Mouse (Mus musculus) spleen, adult 2 months (tissue): ENCODE measurements around the gene Cxcl10. TPM values are rescaled to one million over a fixed set of nuclear protein-coding genes. Genes with fewer than 3 reads are reported as not detected.
"Not testable (repeated sequence)": the region's sequence is repeated elsewhere in the genome, so short reads cannot be mapped to it uniquely, and the experiment has no call there.

Experiments used
- DNase-seq, 2 experiments: peaks; one replicate each; pipeline versions ENCODE4 v3.0.0 to v3.0.0-alpha.2; 2012 to 2021; ENCODE audit warnings: low spot score in 2 of 2, low read depth in 1 of 2
- H3K27ac ChIP-seq: fragments of 200-500 bp; 2 replicates; pipeline ENCODE4 v1.5.1; 2012; ENCODE audit warnings: low read length, inconsistent platforms; ENCODE audit not compliant: insufficient read depth
- H3K27me3 ChIP-seq: fragments of 200-500 bp; 2 replicates; pipeline ENCODE4 v1.6.1; 2012; ENCODE audit warnings: mild to moderate bottlenecking, moderate library complexity, low read length, inconsistent platforms; ENCODE audit not compliant: control insufficient read depth, insufficient read depth
- H3K36me3 ChIP-seq: fragments of 200-500 bp; 2 replicates; pipeline ENCODE4 v1.6.1; 2012; ENCODE audit warnings: mild to moderate bottlenecking, low read length, inconsistent platforms; ENCODE audit not compliant: control insufficient read depth, insufficient read depth
- H3K4me1 ChIP-seq: fragments of 200-500 bp; 2 replicates; pipeline ENCODE4 v1.6.1; 2011; ENCODE audit warnings: inconsistent platforms; ENCODE audit not compliant: control insufficient read depth, insufficient read depth, insufficient read length
- H3K4me3 ChIP-seq: fragments of 200-500 bp; 2 replicates; pipeline ENCODE4 v1.5.1; 2011; ENCODE audit warnings: mild to moderate bottlenecking, inconsistent platforms; ENCODE audit not compliant: insufficient read depth, insufficient read length; ENCODE audit errors: extremely low read depth
- CTCF ChIP-seq: fragments of 200-500 bp; IDR thresholded peaks from 2 replicates; pipeline ENCODE4 v1.5.1; 2011; ENCODE audit warnings: mild to moderate bottlenecking, inconsistent platforms; ENCODE audit not compliant: insufficient read depth, insufficient read length, insufficient replicate concordance; ENCODE audit errors: extremely low read depth
- POLR2A ChIP-seq: fragments of 200-500 bp; IDR thresholded peaks from 2 replicates; pipeline ENCODE4 v1.6.1; 2011; ENCODE audit warnings: low read depth, low read length, inconsistent platforms
- WGBS: fragments of 180-500 bp; shearing (Covaris S2); methylation state at CpG from one replicate; pipeline ENCODE4 v1.1.7; 2018; 5-methylcytosine and 5-hydroxymethylcytosine counted together
- polyA plus RNA-seq: library from polyadenylated mRNA; depleted of rRNA; stranded (reverse); fragments of >200 nt; gene quantifications from 2 replicates; pipeline ENCODE4 v1.2.3, GENCODE M21; 2012

The Cxcl10 gene
- polyA plus RNA-seq, 1 experiment: 33.9 TPM

GRCm38 (mm10) chr5:92363179-92363578 is 14.5 kb upstream of the Cxcl10 start:
- Histone ChIP-seq H3K27ac (no peak overlapping the region), H3K4me3 (no peak overlapping the region), H3K36me3 (no peaks in the 10 kb centered on the region), H3K4me1 (no peaks in the 10 kb centered on the region), H3K27me3 (no peaks in the 10 kb centered on the region)
- WGBS: 33% methylated on average over 4 of the region's 4 CpGs
- DNase-seq: no peak
- TF ChIP-seq CTCF: no peak
- TF ChIP-seq POLR2A: no peak

GRCm38 (mm10) chr5:92358767-92359455 is 10.2 kb upstream of the Cxcl10 start:
- TF ChIP-seq POLR2A (no peak), CTCF (no peak)
- H3K27me3 ChIP-seq: no peaks in the 10 kb centered on the region
- no peaks in the 10 kb centered on the region for H3K4me1 ChIP-seq
- H3K4me3 ChIP-seq: no peak overlapping the region
- H3K36me3 ChIP-seq: no peaks in the 10 kb centered on the region
- H3K27ac ChIP-seq: no peak overlapping the region
- no peak for DNase-seq
- 88% methylated on average over 11 of the region's 11 CpGs for WGBS

GRCm38 (mm10) chr5:92358033-92358432 is 9.3 kb upstream of the Cxcl10 start:
- TF ChIP-seq POLR2A (no peak), CTCF (no peak)
- WGBS: 30% methylated on average over 11 of the region's 12 CpGs

DNA sequence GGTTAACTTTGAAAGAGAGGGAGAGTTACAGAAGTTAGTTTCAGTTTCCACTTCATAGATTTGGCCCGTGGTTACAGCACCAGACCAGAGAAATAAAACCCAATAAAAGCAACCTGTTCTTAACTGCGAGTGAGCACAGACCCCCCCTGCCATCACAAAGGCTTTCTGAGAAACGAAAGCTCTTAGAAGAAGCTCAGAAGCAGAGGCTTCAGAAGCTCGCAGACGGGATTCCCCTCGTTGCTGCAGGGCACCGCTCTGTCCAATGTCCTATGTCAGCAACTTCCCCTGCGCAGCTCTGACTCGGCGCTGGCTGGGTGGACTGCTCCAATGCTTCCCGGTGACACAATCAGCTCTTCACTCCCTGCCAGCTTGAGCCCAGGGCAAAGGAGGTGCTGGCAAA is 4.8 kb upstream of the Cxcl10 start:
- no peaks in the 10 kb centered on the region for H3K27me3 ChIP-seq
- peak overlapping the region; percentile 50 for H3K4me3 ChIP-seq
- WGBS: 0% methylated on average over 11 of the region's 11 CpGs
- DNase-seq: peak in 1 of 2 experiments; percentile 62
- H3K36me3 ChIP-seq: no peaks in the 10 kb centered on the region
- peak overlapping the region; percentile 74 for H3K27ac ChIP-seq
- peaks cover 8% of the 10 kb centered on the region; the same call in 1 of the 2 replicates for H3K4me1 ChIP-seq
- no peak for TF ChIP-seq POLR2A
- no peak for TF ChIP-seq CTCF

More at GRCm38 (mm10) chr5:92358033-92358432, 9.3 kb upstream of the Cxcl10 start:
- Histone ChIP-seq H3K27ac (no peak overlapping the region), H3K27me3 (no peaks in the 10 kb centered on the region), H3K36me3 (no peaks in the 10 kb centered on the region), H3K4me1 (peaks cover 1% of the 10 kb centered on the region; the same call in 1 of the 2 replicates), H3K4me3 (no peak overlapping the region)
- no peak for DNase-seq

DNA sequence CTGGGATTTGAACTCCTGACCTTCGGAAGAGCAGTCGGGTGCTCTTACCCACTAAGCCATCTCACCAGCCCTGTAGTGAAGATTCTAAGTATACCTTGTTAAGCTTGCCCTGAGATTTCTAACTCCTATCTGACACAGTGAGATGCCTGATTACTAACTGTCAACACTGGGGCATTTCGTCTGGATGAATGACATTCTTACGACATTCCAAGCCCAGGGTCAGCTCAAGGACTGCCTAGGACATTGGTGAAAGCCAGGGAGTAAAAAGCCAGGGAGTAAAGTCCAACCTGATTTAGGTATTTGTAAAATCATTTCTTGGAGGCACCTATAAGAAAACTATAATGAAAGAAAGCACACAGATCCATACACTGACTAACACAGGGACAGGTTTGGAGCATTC is 4.0 kb upstream of the Cxcl10 start:
- H3K27ac ChIP-seq: peak overlapping the region; percentile 68
- H3K4me3 ChIP-seq, DNase-seq, H3K27me3 ChIP-seq, H3K36me3 ChIP-seq, H3K4me1 ChIP-seq: not testable (repeated sequence)
- 87% methylated on average over 4 of the region's 4 CpGs for WGBS

- no peak for DNase-seq
- Histone ChIP-seq H3K4me3 (no peak overlapping the region), H3K27ac (no peak overlapping the region), H3K27me3 (no peaks in the 10 kb centered on the region), H3K36me3 (no peaks in the 10 kb centered on the region), H3K4me1 (peaks cover 8% of the 10 kb centered on the region; the same call in 1 of the 2 replicates)
- TF ChIP-seq CTCF: no peak
- no peak for TF ChIP-seq POLR2A
- WGBS: 83% methylated on average over 7 of the region's 7 CpGs
Observed at GRCm38 (mm10) chr5:92349731-92350130, 1.0 kb upstream of the Cxcl10 start.

GRCm38 (mm10) chr5:92345006-92345405 is 3.7 kb downstream of the Cxcl10 start:
- Histone ChIP-seq H3K27me3 (no peaks in the 10 kb centered on the region), H3K27ac (no peak overlapping the region), H3K4me1 (peaks cover 5% of the 10 kb centered on the region; the same call in 1 of the 2 replicates), H3K4me3 (no peak overlapping the region), H3K36me3 (no peaks in the 10 kb centered on the region)
- whole genome bisulfite sequencing: 82% methylated on average over 8 of the region's 8 CpGs
- DNase-seq: no peak
- TF ChIP-seq CTCF (no peak), POLR2A (no peak)
